Mouse (Mus musculus) mature B cell (primary cell): Measurements from ENCODE around the gene Gli3.

Experiments used
- in situ Hi-C: fragments of 300-500 bp; cut with MboI; formaldehyde crosslinking; loops from 2 replicates; pipeline ENCODE4 v1.14.3; 2019

Gli3 gene

DNA sequence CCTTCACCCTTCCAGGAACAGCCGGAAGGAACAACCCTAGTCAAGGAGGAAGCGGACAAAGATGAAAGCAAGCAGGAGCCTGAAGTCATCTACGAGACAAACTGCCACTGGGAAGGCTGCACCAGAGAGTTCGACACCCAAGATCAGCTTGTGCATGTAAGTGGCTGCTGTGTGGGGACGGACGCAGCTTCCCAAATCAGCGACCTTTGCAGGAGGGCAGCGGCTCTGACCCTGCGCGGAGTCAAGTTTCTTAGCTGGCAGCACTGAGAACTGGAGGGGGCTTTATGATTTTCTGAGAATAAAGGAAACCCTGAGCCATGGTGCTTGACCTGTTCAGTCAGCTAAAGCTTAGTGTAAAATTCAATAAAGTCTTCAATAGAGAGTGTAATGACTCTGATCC is 199.3 kb downstream of the Gli3 start:
- in situ Hi-C loops, result no loop called here

DNA sequence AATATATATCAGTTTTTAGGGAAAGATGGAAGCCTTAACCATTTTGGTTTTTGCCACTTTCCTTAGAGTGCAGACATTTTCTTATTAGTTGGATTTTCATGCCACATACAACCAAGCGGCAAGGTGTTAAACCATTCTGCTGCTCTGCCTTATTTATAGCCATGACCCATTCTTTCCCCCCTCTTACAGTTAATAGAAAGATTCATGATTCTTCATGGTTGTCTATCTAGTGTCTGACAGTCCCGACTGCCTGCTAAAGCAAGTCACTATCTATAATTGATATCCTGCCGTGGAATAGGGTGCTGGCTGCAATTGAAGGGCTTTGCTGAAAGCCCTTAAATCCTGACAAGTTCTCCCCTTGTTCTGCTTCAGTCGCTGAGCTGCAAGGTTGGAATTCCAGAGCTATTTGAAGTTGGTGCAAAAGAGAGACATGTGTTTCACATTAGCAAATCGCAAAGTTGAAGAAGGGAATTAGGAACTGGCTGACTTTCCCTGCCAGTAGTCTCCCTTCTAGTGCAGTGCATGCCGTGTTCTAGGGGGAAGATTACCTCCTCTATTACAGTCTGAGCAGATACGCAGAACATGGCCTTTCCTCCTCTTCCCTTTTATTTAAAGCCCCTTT is 201.7 kb downstream of the Gli3 start:
- in situ Hi-C loops, result no loop called here

DNA sequence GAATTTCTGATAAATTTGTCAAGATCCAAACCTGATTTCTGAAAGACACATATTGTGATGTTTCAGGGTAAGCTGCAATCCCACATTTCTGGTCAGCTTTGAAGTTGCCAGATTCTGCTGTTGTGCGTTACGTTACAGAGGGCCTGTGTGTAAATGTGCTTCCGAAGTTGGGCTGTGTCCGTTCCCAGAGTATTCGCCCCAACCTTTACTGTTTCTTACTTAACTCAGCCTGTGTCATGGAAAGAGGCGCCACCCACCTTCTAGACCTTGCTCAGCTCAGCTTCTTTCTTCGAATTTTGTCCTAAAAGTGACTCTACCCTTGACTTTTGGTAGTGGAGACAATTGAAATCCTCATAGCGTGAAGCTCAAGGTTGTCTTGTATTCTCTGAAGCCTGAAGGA is 202.5 kb downstream of the Gli3 start:
- in situ Hi-C loops, result no loop called here

DNA sequence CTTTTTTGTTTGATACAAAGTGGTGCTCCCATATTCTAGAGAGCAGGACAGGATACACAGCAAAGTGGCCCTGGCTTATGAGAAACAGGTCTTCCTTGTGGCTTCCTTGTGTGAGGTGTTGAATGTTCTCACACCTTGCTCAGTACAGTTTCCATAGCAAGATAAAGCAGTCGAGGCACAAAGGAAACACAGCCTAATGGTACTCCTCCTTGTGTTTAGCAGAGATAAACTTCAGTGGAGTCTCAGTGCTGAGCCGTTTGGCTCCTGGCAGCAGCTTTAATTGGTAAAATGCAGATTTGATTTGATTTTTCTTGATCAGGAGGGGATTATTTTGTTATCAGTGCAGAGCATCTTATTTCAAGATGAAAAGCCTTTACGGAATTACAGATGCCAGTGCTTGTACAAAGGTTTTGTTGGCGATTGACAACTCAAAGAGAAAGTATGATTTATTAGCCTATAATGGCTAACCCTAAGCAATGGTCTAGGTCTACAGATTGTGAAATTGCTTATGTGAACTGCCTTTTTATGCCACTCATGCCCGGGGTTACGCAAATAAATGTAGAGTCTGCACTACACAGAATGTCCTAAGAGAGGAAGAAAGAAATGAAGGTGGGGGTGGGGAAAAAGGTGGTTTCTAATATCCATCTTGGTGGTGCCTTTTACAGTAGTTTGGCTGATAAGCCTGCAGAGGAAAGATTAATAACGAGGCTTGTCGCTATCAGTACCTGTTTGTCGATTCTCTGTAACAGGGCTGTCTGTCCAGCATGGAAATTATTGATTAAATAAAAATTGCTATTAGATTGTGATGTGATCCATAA is 207.3 kb downstream of the Gli3 start:
- in situ Hi-C loops, result no loop called here

DNA sequence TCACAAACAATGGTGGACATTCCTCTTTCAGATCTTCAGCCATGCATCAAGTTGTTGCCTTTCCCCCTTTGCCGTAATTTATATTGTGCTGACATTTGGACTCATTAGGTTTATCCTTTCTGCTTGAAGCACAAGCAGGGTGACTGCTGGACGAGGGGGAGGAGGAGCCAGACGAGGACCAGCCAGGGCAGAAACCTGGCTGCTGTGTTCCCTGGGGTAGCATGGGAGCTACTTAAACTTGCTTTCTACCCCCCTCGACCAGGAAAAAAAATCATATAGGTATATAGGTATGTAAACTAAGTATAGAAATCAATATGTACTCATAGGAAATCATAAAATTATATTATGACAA is 207.9 kb downstream of the Gli3 start:
- in situ Hi-C loops, result no loop called here

DNA sequence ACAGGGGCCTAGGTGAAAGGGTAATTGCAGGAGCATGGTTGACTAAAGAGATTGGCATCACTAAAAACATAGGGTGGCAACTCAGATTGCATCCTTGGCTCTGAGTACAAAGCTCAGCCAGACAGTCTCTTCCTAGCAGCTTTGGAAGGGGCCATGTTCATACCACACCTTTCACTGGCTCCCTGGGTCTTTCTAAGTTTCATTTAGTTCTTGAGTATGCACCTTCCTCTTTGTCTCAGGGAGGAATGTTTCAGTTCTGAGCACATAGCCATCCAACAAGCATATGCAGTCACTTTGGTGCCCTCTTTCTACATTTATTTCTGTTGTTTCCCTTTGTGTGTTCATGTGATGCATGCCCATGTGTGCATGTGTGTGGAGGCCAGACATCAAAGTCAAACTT is 212.4 kb downstream of the Gli3 start:
- in situ Hi-C loops, result no loop called here

DNA sequence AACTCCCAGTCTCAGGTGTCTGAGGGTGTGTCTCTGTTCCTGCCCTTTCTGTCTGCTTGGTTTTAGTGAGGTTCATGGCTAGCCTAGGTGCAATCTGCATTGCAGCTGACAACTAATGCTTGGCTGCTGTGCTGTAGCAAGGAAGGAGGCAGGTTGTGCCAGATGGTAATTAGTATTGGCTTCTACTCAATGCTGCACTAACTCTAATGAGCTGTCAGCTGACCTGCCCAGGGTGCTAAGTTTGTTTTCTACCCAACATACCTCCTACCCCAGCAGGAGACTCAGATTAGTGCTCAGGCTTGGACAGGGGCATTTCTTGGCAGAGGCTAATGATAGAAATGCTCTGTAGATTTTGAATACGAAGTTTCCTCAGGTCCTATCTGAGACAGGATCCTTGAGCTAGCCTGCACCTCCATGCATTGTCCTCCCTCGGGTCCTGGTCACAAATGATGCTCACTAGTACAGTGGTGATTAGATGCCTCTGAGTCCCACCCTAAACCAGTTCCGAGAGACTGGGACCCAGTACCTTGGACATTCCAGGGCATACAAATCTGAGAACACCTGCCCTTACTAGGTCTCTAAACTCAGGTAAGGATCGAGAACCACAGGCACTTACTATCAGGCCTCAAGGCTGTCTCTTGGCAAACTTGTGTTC is 214.2 kb downstream of the Gli3 start:
- in situ Hi-C loops, result no loop called here

DNA sequence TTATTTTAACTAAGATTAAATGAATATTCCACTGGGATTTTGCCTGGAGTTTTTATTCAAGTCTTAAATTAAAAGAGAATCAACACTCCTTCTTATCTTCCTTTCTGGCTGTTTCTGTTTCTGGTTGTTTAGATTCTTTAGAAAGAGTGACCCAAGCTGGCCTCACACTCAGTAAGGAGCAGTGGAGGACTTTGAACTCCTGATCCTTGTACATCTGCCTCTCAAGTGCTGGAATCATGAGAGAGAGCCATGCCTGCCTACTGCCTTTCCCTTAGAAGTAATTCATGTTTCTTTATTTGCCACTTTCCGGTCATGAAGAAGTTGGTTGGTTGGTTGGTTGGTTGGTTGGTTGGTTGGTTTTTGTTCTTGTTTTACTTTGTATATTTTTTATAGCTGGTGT is 218.5 kb downstream of the Gli3 start:
- in situ Hi-C loops, result no loop called here

DNA sequence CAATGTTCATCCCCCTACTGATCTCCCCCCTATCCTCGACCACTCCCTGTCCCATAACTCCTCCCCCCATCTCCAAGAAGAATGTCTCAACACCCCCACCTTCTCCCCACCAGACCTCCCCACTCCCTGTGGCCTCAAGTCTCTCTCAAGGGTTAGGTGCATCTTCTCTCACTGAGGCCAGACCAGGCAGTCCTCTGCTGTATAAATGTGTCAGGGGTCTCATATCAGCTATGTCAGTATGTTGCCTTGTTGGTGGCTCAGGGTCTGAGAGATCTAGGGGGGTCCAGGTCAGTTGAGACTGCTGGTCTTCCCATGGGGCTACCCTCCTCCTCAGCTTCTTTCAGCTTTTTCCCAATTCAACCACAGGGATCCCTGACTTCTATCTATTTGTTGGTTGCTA is 220.0 kb downstream of the Gli3 start:
- in situ Hi-C loops, result no loop called here

DNA sequence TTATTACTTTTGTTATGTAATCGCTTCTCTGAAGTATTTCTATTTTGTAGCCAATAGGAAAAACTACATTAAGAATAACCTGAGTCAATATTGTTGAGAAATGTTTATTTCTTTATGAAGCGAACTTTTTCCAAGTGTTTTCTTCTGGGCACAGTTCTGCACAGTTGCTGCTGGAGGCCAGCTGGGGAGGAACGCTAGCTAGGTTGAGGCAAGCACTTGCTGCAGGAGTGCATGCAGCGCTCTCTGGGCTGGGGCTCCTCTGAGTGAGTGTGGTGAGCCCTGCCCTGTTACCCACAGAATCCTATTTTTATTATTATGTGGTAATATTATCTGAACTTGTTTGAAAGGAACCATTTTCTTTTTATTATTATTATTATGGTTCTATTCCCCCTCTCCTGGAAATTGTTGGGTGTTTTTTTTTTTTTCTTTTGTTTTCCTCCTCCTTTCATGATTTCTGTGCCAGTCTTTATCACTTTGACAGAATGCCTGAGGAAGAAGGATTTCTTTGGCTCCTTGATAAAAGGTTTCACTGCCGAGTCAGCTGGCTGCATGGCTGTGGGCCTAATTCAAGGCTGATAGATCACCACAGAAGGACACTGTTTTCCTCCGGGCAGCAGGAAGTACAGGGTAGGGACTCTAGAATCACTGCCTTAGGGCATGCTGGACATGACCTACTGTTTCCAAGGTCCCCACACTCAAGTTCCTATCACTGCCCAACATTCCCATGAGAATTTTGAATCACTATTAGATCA is 225.2 kb downstream of the Gli3 start:
- in situ Hi-C loops, result no loop called here

DNA sequence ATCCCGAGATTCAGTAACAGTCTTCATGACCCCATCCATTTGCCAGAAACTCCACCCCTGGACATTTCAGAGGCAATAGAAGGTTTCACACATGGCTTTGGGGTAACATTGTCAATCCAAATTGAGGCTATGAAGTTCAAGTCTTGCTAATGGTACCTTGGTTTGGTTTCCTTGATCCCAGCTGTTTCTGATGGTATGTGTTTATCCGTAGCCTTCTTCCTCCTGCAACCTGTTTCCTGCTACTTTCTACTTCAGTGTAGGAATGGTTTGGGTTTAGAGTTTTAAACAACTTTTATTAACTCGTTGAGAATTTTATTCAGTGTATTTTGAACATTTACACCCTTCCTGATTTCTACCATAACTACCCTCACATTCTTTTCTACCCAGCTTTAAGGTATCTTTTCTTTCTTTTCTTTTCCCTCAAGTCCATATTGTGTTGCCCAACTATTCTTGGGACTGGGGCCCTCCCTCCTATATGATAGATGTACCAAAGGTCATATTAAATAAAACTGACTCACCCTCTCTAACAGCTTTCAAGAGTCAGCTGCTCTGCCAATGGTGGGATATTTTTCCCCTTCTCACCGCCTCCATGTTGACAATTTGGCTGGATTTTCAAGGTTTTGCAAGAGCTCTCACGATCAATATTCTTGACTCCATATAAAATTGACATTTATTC is 225.9 kb downstream of the Gli3 start:
- in situ Hi-C loops, result no loop called here

DNA sequence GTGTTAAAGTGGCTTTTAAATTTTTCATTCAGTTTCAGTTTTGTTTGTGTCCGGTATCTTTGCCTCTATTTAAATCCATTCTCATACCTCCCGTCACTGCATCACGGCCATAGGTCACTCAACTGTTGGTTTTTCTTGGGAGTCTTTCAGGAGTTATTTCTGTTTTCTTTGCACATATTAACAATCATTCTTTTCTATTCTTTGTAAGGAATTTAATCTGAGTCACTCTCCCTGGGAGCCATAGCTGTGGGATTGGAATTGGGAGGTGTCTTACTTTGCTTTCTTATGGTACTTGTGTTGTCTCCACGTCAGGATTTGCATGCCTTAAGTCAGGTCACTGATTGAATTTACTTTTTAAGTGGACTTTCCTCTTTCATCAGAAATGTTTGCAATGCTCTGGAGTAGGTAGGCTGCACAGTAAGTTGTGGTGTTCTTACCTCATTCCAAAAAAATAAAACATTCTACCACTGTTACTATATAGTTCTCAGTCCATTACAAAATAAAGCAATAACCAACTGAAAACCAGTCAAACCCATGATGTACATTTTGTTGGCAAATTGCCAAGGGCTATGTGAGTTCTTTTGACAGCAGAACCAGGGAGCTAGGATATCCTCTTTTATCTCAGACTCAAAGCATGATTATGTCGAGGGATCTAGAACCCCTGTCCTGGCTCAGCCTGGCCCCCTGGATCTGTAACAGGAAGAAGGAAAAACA is 228.9 kb downstream of the Gli3 start:
- in situ Hi-C loops, result no loop called here

DNA sequence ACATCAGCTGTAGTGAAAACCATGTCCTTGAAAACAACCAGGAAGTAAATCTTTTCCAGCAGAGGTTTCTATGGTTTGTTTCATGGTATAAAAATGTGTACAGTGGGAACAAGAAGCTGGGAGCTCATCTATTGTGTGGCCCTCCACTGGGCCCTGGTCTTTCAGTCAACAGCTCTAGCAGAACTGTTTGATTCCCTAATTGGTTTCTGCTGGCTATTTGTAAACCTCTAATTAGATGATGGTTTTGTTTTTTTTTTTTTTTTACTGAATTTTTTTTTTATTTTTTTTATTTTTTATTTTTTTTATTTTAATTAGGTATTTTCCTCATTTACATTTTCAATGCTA is 229.4 kb downstream of the Gli3 start:
- in situ Hi-C loops, result no loop called here

DNA sequence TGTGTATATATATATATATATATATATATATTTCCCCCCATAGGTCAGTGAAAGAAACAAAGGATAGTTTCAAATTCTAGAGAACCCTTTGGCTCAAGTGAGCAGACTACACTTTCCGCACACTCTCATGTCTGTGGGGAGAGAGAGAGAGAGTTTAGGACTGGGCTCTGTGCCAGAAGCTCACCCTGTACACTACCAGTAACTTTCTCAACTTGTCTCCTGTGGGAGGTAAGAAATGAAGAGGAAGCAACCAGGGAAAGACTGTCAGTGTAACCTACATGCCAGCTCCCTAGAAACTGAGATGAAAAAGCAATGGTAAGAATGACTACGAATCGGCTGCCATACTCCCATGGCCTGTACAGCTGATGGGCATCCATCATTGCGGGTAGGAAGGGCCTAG is 235.2 kb downstream of the Gli3 start:
- in situ Hi-C loops, result no loop called here

DNA sequence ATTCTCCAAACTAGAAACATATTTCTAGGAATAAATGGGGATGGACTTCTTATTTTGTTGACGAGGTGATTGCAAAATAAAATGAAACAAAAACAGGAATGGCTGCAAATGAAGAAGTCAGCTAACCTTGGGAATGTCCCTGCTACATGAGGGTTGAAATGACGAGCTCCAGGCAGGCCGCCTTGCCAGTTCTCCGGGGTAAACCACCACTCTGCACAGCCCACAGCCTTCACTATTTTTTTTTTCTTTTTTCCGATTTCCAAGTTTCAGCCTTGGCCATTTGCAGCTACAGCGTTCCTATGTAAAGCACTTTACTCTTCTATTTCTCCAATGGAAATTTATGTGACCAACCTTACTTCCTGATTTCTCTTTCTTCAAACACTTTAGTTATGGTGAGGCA is 236.1 kb downstream of the Gli3 start:
- in situ Hi-C loops, result no loop called here

DNA sequence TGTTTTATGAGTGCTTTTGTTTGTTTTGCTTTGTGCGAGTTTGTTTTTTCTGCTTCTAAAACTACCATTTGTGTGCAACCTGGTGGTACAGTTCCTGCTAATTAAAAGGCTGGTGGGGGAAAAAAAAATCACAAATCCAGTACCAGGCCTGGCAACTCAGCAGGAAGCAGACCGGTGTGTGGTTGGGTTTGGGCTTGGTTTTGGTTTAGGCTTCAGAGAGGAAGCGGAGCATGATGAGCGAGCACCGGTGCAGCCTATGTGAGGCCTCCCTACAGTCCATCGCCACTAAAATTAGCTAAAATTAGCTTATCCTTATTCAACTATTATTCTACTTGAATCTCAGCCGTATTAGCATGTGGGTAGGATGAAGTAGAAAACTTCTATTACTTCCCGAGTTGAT is 241.6 kb downstream of the Gli3 start:
- in situ Hi-C loops, result no loop called here

DNA sequence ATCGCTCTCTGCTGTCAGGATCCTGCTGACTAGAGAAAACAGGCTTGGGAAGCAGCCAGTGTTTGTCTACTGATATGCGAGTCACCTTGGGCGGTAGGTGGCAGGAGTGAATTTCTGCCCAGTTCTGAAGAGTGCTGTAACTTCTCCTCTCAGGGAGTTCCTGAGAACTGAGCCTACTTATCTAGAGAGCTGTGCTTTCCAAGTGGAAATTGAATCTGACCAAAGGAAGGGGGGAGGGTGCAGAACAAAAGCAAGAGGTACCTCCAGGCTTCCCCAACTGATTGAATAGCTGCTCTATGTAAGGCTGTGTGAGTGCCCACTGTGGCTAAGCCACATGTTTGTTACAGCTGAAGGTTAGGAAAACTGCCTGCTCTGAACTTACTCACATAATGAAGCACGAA is 244.4 kb downstream of the Gli3 start:
- in situ Hi-C loops, result no loop called here

DNA sequence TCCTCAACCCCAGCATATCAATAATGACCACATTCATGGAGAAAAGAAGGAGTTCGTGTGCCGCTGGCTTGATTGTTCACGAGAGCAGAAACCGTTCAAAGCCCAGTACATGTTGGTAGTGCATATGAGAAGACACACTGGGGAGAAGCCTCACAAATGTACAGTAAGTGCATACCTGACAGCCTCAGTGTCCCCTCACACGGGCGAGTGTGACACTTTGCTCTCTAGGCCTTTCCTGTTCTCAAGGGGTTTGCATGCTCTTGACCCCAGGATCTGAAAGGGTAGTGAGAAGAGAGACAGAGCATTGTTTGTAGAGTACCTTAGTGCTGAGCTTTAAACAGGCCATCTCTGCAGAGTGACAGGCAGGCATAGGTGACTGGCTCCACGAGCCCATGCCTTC is 250.5 kb downstream of the Gli3 start:
- in situ Hi-C loops, result no loop called here

DNA sequence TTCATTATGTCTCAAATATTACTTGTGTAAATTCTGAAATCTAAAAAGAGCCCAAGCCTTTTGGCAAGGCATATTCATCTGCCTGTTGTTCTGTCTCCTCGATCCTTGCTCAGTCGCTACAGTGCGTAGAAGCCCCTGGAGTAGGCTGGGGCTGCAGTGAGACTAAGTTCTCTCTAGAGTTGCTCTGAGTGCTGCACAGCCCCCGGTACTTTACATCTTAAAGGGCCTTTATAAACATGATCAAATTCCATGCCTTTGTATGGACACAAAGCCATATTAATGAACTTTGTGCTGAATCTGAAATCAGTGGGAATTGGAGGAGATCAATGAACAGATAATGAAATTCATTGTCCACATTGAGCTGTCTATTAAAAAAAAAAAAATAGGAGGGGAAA is 251.3 kb downstream of the Gli3 start:
- in situ Hi-C loops, result no loop called here

DNA sequence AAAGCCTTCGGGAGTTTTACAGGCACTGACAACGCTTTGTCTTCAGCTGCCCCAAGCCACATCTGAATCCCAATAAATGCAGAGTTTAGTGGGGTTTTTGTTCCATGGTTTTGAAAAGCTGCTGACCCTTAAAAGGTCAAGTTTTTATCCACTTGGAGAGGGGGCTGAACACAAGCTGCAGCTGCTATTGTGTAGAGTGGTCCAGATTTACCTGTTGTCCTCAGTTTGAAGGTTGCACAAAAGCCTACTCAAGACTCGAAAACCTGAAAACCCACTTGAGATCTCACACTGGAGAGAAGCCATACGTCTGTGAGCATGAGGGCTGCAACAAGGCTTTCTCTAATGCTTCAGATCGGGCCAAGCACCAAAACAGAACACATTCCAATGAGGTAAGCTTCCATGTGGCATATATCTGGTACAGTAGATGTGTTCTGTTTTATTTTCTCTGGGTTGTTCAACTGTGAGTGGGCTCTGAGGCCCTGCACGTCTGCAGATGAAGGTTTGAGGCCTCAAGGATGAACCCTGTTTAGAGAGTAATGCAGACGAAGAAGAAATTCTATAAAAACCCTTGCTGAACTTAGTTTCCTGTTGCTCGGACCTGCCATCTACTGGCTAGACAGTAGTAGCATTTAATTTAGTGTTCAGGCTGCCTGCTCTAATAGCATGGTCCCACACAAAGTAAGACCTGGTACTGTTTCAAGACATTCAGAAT is 251.8 kb downstream of the Gli3 start:
- in situ Hi-C loops, result no loop called here

DNA sequence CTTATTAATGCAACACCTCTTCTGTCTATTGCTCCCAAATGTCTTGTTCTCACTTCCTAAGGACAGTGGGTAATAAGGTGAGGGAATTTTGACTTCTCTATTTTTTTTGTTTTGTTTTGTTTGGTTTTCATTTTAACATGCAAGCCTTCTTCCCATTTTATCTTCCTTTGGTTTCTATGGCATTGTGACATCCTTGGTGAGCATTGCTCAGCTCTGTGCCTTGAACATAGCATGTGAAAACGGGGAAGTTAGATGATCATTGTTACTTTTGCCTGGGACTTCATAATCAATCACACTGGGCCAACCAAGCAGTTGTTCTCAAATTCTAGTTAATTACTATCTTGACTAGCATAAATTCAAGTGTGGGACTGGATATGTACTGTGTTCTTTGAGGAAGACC is 258.4 kb downstream of the Gli3 start:
- in situ Hi-C loops, result no loop called here
